Mouse (Mus musculus): Measurements from ENCODE around the gene Lrrc8c. TPM values are rescaled to one million over a fixed set of nuclear protein-coding genes. Genes with fewer than 3 reads are reported as not detected.

Gene Lrrc8c
- polyA plus RNA-seq, 1 experiment from 2014 or later, result 15.5 TPM

GRCm38 (mm10) chr5:105526107-105526645 lies 7.0 kb downstream of the Lrrc8c start:
- Histone ChIP-seq H3K4me2 (no peak overlapping the region), H3K27me3 (no peaks in the 10 kb centered on the region), H3K9me3 (replicated peaks) (no peaks in the 10 kb centered on the region), H3K4me1 (replicated peaks) (peaks cover 79% of the 10 kb centered on the region), H3K27ac (replicated peaks) (peak overlapping the region; percentile 25; the same call in 1 of the 2 replicates), H3K4me3 (replicated peaks) (no peak overlapping the region), H3K9ac (no peak overlapping the region), H3K36me3 (replicated peaks) (peaks cover 15% of the 10 kb centered on the region)
- ATAC-seq (ENCODE audit: insufficient read depth), result no peak
- WGBS (ENCODE audit: insufficient replicate concordance), result 25% methylated on average over 4 of the region's 4 CpGs

GRCm38 (mm10) chr5:105526766-105527165 lies 7.6 kb downstream of the Lrrc8c start:
- 72% methylated on average over 9 of the region's 9 CpGs for WGBS (ENCODE audit: insufficient replicate concordance)
- H3K4me2 ChIP-seq, result 0 out of 2 replicates have a peak overlapping the region, but pooled peaks have one; percentile 45
- H3K27ac ChIP-seq (replicated peaks), result peak overlapping the region; percentile 75
- H3K9me3 ChIP-seq (replicated peaks), result no peaks in the 10 kb centered on the region
- ATAC-seq (ENCODE audit: insufficient read depth), result no peak
- peaks cover 18% of the 10 kb centered on the region for H3K36me3 ChIP-seq (replicated peaks)
- H3K9ac ChIP-seq, result no peak overlapping the region
- H3K4me1 ChIP-seq (replicated peaks), result peaks cover 74% of the 10 kb centered on the region
- H3K4me3 ChIP-seq (replicated peaks), result no peak overlapping the region
- H3K27me3 ChIP-seq, result no peaks in the 10 kb centered on the region

- WGBS (ENCODE audit: insufficient replicate concordance), result 41% methylated on average over 23 of the region's 23 CpGs
- Histone ChIP-seq H3K27me3 (no peaks in the 10 kb centered on the region), H3K9ac (peak overlapping the region; percentile 26; the same call in 1 of the 2 replicates), H3K4me1 (replicated peaks) (peaks cover 65% of the 10 kb centered on the region), H3K36me3 (replicated peaks) (peaks cover 19% of the 10 kb centered on the region), H3K27ac (replicated peaks) (peak overlapping the region; percentile 75), H3K4me2 (peak overlapping the region; percentile 45), H3K4me3 (replicated peaks) (0 out of 2 replicates have a peak overlapping the region, but pooled peaks have one; percentile 14), H3K9me3 (replicated peaks) (no peaks in the 10 kb centered on the region)
- ATAC-seq (ENCODE audit: insufficient read depth), result peak; percentile 78
Measured at GRCm38 (mm10) chr5:105527477-105528331, 8.5 kb downstream of the Lrrc8c start.

GRCm38 (mm10) chr5:105530576-105530975 lies 11.4 kb downstream of the Lrrc8c start:
- H3K27ac ChIP-seq (replicated peaks), result no peak overlapping the region
- WGBS (ENCODE audit: insufficient replicate concordance), result 77% methylated on average over 6 of the region's 6 CpGs
- peaks cover 18% of the 10 kb centered on the region for H3K36me3 ChIP-seq (replicated peaks)
- H3K4me1 ChIP-seq (replicated peaks), result peaks cover 44% of the 10 kb centered on the region
- H3K4me2 ChIP-seq, result no peak overlapping the region
- H3K9ac ChIP-seq, result no peak overlapping the region
- ATAC-seq (ENCODE audit: insufficient read depth), result no peak
- no peak overlapping the region for H3K4me3 ChIP-seq (replicated peaks)
- no peaks in the 10 kb centered on the region for H3K27me3 ChIP-seq
- no peaks in the 10 kb centered on the region for H3K9me3 ChIP-seq (replicated peaks)

GRCm38 (mm10) chr5:105535186-105535585 lies 16.0 kb downstream of the Lrrc8c start:
- no peaks in the 10 kb centered on the region for H3K27me3 ChIP-seq
- peaks cover 15% of the 10 kb centered on the region for H3K4me1 ChIP-seq (replicated peaks)
- 82% methylated on average over 3 of the region's 3 CpGs for WGBS (ENCODE audit: insufficient replicate concordance)
- H3K4me3 ChIP-seq (replicated peaks), result no peak overlapping the region
- no peaks in the 10 kb centered on the region for H3K9me3 ChIP-seq (replicated peaks)
- H3K36me3 ChIP-seq (replicated peaks), result peaks cover 34% of the 10 kb centered on the region
- no peak overlapping the region for H3K4me2 ChIP-seq
- ATAC-seq (ENCODE audit: insufficient read depth), result no peak
- H3K9ac ChIP-seq, result no peak overlapping the region
- no peak overlapping the region for H3K27ac ChIP-seq (replicated peaks)

GRCm38 (mm10) chr5:105536172-105536571 lies 17.0 kb downstream of the Lrrc8c start:
- Histone ChIP-seq H3K36me3 (replicated peaks) (peaks cover 36% of the 10 kb centered on the region), H3K4me3 (replicated peaks) (no peak overlapping the region), H3K27ac (replicated peaks) (no peak overlapping the region), H3K4me1 (replicated peaks) (peaks cover 20% of the 10 kb centered on the region), H3K4me2 (no peak overlapping the region), H3K9ac (no peak overlapping the region), H3K27me3 (no peaks in the 10 kb centered on the region), H3K9me3 (replicated peaks) (no peaks in the 10 kb centered on the region)
- 67% methylated on average over 2 of the region's 2 CpGs for WGBS (ENCODE audit: insufficient replicate concordance)
- no peak for ATAC-seq (ENCODE audit: insufficient read depth)

- Histone ChIP-seq H3K4me2 (no peak overlapping the region), H3K4me1 (replicated peaks) (peaks cover 20% of the 10 kb centered on the region), H3K27ac (replicated peaks) (no peak overlapping the region), H3K9me3 (replicated peaks) (no peaks in the 10 kb centered on the region), H3K4me3 (replicated peaks) (no peak overlapping the region), H3K36me3 (replicated peaks) (peaks cover 33% of the 10 kb centered on the region), H3K9ac (no peak overlapping the region), H3K27me3 (no peaks in the 10 kb centered on the region)
- WGBS (ENCODE audit: insufficient replicate concordance), result 82% methylated on average over 11 of the region's 11 CpGs
- no peak for ATAC-seq (ENCODE audit: insufficient read depth)
Measured at GRCm38 (mm10) chr5:105537101-105537723, 18.0 kb downstream of the Lrrc8c start.

- Histone ChIP-seq H3K4me3 (replicated peaks) (no peak overlapping the region), H3K36me3 (replicated peaks) (peaks cover 35% of the 10 kb centered on the region), H3K27ac (replicated peaks) (no peak overlapping the region), H3K27me3 (no peaks in the 10 kb centered on the region), H3K4me2 (no peak overlapping the region), H3K9me3 (replicated peaks) (no peaks in the 10 kb centered on the region), H3K9ac (no peak overlapping the region), H3K4me1 (replicated peaks) (peaks cover 16% of the 10 kb centered on the region)
- 76% methylated on average over 7 of the region's 7 CpGs for WGBS (ENCODE audit: insufficient replicate concordance)
- ATAC-seq (ENCODE audit: insufficient read depth), result no peak
Measured at GRCm38 (mm10) chr5:105541051-105541450, 21.9 kb downstream of the Lrrc8c start.

- H3K4me1 ChIP-seq (replicated peaks), result 0 out of 2 replicates have a peak, but pooled peaks cover 9% of the 10 kb centered on the region
- no peaks in the 10 kb centered on the region for H3K9me3 ChIP-seq (replicated peaks)
- no peak overlapping the region for H3K9ac ChIP-seq
- H3K27me3 ChIP-seq, result no peaks in the 10 kb centered on the region
- no peak overlapping the region for H3K4me2 ChIP-seq
- ATAC-seq (ENCODE audit: insufficient read depth), result no peak
- H3K27ac ChIP-seq (replicated peaks), result no peak overlapping the region
- 55% methylated on average over 3 of the region's 3 CpGs for WGBS (ENCODE audit: insufficient replicate concordance)
- H3K4me3 ChIP-seq (replicated peaks), result no peak overlapping the region
- peaks cover 16% of the 10 kb centered on the region for H3K36me3 ChIP-seq (replicated peaks)
Measured at GRCm38 (mm10) chr5:105545126-105545525, 25.9 kb downstream of the Lrrc8c start.

- no peak overlapping the region for H3K4me3 ChIP-seq (replicated peaks)
- H3K4me2 ChIP-seq, result no peak overlapping the region
- H3K9ac ChIP-seq, result no peak overlapping the region
- no peaks in the 10 kb centered on the region for H3K9me3 ChIP-seq (replicated peaks)
- H3K27ac ChIP-seq (replicated peaks), result no peak overlapping the region; the same call in 1 of the 2 replicates
- peaks cover 11% of the 10 kb centered on the region for H3K36me3 ChIP-seq (replicated peaks)
- 80% methylated on average over 4 of the region's 4 CpGs for WGBS (ENCODE audit: insufficient replicate concordance)
- H3K27me3 ChIP-seq, result no peaks in the 10 kb centered on the region
- 0 out of 2 replicates have a peak, but pooled peaks cover 4% of the 10 kb centered on the region for H3K4me1 ChIP-seq (replicated peaks)
- no peak for ATAC-seq (ENCODE audit: insufficient read depth)
Measured at GRCm38 (mm10) chr5:105547115-105547514, 27.9 kb downstream of the Lrrc8c start.

GRCm38 (mm10) chr5:105551808-105552207 lies 32.6 kb downstream of the Lrrc8c start:
- Histone ChIP-seq H3K36me3 (replicated peaks) (peaks cover 7% of the 10 kb centered on the region; the same call in 1 of the 2 replicates), H3K9ac (no peak overlapping the region), H3K27me3 (no peaks in the 10 kb centered on the region), H3K4me2 (no peak overlapping the region), H3K4me1 (replicated peaks) (no peaks in the 10 kb centered on the region), H3K27ac (replicated peaks) (no peak overlapping the region), H3K4me3 (replicated peaks) (no peak overlapping the region), H3K9me3 (replicated peaks) (no peaks in the 10 kb centered on the region)
- ATAC-seq (ENCODE audit: insufficient read depth), result no peak
- 28% methylated on average over 1 of the region's 1 CpGs for WGBS (ENCODE audit: insufficient replicate concordance)

Measured in liver, embryonic 15.5 days (tissue).